Mouse (Mus musculus): ENCODE data around the gene Kctd13.

The Kctd13 gene

GRCm38 (mm10) chr7:126946530-126946929 lies 17.9 kb downstream of the Kctd13 start:
- DNase-seq, result no peak

DNA sequence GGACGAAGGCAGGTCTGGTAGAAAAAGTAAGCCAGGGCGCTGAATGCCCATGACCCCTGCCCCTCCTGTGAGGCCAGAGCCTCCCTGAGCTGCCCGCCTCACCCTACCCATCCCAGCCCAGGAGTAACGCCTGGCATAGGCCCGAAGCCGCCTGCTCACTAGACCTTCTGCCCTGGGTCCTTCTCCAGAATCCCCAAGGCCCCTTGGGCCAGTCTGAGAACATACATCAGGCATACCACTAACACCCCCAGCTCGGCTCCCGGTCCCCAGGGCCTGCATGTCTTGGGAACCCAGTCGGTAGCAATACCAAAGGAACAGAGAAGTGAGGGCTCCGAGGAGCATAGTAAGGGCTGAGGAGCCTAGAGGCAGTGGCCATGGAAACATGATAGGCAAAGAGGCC lies 19.9 kb downstream of the Kctd13 start:
- no peak for DNase-seq

- DNase-seq, result no peak
Observed at GRCm38 (mm10) chr7:126949403-126949792, 20.7 kb downstream of the Kctd13 start, which contains the start of gene Asphd1. Gene Asphd1, minus strand, starts transcription at chr7:126949582.

- peak; percentile 76 to 85 for DNase-seq
Observed at GRCm38 (mm10) chr7:126949793-126950646, 21.3 kb downstream of the Kctd13 start, which contains the start of gene Sez6l2. Gene Sez6l2, plus strand, starts transcription at chr7:126950563.

DNA sequence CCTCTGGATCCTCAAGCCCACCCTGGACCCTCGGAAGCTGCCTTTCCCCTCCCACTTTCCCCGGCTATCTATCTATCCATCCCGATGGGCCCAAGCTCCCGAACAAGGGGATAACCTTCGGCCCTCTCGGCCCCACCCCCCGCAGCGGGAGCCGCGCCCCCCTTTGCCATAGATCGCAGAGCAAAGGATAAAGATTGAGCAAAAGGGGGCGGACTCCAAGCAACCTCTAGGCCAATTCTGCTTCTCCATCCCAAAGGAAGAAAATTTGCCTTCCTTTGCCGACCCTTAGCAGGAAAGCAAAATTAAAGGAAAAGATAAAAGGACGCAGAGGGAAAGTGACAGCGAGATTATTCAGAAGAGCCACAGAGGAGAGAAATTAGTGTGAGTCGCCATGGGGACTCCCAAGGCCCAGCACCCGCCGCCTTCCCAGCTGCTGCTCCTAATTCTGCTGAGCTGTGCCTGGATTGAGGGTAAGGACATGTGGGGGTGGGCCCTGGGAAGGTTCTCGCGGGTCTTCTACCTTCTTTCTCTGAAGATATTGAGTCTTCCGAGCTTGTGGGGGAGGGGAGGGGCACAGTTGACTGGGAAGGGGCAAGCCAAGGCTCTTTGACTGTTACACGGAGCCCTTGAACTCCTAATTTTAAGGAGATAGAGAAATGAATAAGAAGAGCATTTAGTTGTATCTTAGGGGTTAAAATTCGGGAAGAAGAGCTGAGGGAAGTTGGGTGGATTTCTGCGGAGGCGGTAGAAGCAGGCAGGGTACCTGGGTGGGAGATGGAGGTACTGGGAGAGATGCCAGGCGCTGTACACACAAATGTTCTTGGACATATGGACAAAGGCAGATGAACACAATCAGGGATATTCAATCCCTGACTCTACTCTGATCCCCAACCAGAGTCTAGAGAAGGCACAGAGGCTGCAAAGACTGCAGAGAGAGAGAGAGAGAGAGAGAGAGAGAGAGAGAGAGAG lies 22.3 kb downstream of the Kctd13 start:
- no peak for DNase-seq

GRCm38 (mm10) chr7:126951741-126952140 lies 23.1 kb downstream of the Kctd13 start:
- DNase-seq, result no peak

GRCm38 (mm10) chr7:126952646-126953045 lies 24.0 kb downstream of the Kctd13 start:
- DNase-seq, result no peak

GRCm38 (mm10) chr7:126955125-126955524 lies 26.4 kb downstream of the Kctd13 start:
- DNase-seq, result no peak

DNA sequence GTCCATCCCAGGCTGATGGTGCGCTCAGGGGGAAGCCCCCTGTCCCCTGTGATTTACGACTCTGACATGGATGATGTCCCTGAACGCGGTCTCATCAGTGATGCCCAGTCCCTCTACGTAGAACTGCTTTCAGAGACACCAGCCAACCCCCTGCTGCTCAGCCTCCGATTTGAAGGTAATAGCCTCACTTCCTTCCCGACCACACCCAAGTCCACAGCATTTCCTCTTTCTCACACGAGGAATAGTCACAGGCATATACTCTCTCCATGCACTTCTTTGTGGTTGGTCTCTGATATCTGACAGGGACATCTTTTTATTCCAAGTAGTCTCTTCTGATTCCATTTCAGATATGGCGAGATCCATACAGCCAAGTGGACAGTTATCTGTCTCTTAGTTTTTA lies 31.1 kb downstream of the Kctd13 start:
- DNase-seq, result no peak

DNA sequence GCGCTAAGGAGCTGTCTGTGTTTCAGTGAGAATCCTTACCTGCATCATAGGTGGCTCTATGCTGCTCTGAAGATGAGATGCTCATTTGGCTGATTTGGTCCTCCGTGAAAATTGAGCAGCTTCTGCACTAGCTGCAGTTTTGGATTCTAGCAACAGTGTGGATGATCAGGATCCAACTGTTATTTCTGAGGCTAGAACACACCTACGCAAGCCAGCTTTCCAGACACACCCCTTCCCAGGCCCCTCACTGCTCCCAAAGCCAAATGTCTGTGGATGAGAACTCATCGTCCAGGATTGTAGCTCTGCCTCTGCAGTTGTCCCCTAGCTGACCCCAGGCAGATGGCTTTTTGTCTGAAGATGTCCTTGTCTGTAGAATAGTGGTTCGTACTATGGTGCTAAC lies 32.4 kb downstream of the Kctd13 start:
- DNase-seq, result no peak

DNA sequence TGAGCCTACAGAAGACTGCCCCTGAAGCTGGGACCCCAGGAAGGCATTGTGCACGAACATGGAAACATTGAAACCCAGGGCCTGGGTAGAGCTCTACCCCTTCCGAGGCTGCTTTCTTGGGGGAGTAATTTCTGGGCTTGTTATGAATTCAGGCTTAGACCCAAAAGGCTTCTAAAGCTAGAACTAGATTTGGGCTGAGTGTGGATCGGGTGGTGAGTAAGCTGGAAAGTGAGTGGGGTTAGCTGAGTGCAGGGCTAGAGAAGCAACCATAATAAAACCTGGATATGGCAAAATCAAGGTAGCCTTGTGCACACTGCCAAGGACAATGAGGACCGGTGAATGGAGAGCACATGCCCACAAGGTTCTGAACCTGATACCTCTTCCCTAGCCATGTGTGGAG lies 33.3 kb downstream of the Kctd13 start:
- no peak for DNase-seq

DNA sequence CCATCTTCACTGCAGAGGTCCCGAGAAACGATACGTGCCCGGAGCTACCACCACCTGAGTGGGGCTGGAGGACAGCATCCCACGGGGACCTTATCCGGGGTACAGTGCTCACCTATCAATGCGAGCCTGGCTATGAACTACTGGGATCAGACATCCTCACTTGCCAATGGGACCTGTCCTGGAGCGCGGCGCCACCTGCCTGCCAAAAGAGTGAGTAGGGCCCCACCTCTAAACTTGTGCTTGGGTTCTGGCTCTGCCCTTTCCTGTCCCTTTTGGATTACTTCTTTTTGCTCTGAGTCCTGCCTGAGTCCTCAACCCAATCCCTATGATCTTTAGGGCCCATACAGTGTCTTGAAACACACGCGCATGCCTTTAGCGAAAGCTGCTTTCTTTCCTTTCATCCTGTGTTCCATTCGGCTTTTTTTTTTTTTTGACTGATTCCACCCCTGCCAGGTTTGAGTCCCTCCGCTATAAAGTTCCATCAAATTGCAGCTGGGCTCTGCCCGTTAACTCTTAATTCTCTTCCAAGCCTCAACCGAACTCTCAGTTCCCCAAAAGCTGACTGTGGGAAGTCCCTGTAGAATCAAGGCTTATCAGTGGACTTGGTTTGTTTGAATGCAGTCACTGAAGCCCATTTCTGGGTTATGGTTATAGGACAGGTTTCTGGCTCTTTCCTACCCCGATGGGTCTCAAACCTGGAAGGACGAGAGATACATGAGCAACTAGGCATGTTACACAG lies 35.0 kb downstream of the Kctd13 start:
- peak; percentile 43 to 48 for DNase-seq

- DNase-seq, result no peak
Observed at GRCm38 (mm10) chr7:126965568-126965967, 36.9 kb downstream of the Kctd13 start.

GRCm38 (mm10) chr7:126967361-126967760 lies 38.7 kb downstream of the Kctd13 start:
- DNase-seq, result no peak

DNA sequence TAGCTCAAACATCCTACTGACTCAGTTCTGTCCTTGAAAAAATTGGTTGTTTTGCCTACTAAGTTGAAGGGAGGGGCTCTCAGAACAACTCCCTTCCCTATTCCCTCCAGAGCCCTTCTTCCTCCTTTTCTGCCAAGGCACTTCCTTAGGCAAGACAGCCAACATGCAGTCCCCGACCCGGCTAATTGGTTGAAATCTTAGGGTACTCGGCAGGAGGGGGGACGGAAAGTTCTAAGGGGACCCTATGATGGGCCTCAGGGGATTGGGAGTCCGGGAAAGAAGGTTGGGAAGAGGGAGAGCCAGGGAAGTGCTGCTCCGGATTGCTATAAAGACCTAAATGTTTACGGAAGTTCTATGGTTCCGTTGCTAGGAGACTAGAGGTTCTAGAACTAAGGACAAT lies 46.8 kb downstream of the Kctd13 start:
- peak in 1 of 2 experiments; percentile 21 for DNase-seq

GRCm38 (mm10) chr7:126975893-126975949 lies 47.0 kb downstream of the Kctd13 start, which contains the start of gene Cdipt:
Gene Cdipt, plus strand, starts transcription at chr7:126975914.
- no peak for DNase-seq

- DNase-seq, result peak; percentile 94 to 96
Observed at GRCm38 (mm10) chr7:126975950-126976866, 47.5 kb downstream of the Kctd13 start, which contains the start of gene Cdiptos. Gene Cdiptos, minus strand, starts transcription at chr7:126976098.

GRCm38 (mm10) chr7:126976878-126977459 lies 48.3 kb downstream of the Kctd13 start:
- no peak for DNase-seq

DNA sequence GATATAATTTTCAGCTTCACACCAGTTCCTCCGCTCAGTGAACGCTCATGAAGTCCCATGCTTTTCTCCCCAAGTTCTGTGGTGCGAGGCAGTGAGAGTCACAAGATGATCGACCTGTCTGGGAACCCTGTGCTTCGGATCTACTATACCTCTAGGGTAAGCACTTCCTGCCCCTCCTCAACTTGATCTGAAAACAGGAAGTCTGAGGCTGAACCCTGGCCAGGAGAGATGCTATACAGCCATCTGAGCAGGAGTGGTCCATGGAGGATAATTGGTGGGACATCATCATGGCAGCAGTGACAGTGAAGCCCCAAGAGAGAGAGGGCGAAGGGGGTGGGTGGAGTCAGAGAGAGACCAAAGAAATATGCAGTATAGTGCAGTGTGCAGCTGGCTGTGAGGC lies 50.2 kb downstream of the Kctd13 start:
- DNase-seq, result no peak

DNA sequence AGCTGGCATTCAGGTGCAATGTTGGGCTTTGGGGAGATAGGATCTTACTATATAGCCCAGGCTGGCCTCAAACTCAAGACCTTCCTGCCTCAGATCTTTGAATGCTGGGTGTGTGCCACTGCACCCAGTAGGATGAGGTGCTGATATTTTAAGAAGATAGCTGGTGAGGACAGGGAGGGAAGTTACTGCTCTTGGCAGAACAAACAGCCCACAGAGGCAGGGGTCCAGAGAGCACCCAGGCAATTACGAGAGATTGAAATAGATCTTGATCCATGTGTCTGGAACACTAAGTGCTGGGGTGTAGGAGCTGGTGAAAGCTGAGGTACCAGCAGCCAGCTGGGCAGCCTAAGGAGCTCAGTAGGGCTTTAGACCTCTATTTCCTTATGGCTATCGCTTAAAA lies 52.9 kb downstream of the Kctd13 start:
- DNase-seq, result no peak

GRCm38 (mm10) chr7:126982054-126982453 lies 53.4 kb downstream of the Kctd13 start:
- DNase-seq, result no peak

DNA sequence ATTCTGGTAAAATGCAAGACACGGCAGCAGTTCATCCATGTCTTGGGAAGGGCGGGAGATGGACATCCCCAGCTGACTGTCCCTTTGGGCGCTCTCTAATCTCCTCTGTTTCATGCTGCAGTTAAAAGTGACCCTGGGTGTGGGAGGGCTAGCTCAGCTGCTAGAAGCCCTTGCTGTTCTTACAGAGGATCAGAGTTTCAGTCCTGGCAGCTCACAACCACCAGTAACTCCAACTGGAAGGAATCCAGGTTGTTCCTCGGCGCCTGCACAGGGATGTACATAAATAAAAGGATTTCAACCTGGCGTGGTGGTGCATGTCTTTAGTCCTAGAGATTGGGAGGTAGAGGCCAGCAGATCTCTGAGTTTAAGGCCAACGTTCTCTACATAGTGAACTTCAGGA lies 54.4 kb downstream of the Kctd13 start:
- no peak for DNase-seq

All from lung, adult 18-20 months (tissue).